Mouse (Mus musculus) Patski (cell line): ENCODE data around the gene Mff. TPM values are rescaled to one million over a fixed set of nuclear protein-coding genes. Genes with fewer than 3 reads are reported as not detected.

ENCODE experiments used
- ATAC-seq: fragments of 100-300 bp; one replicate; pipeline ENCODE4 v1.8.0; 2021
- CTCF ChIA-PET: fragments of 350-600 bp; sonication (Branson Sonifier 250); formaldehyde crosslinking; loops from one replicate; lab custom pipeline; 2022; ENCODE audit warnings: inconsistent platforms; lab: Charles Lee
- POLR2A ChIA-PET: fragments of 350-600 bp; sonication (Branson Sonifier 250); formaldehyde crosslinking; loops from one replicate; lab custom pipeline; 2022; ENCODE audit warnings: antibody characterized with exemption, inconsistent platforms; lab: Charles Lee
- DNase-seq: peaks from one replicate; pipeline ENCODE4 v3.0.0-alpha.2; 2011; ENCODE audit warnings: low read depth, low spot score
- H3K27me3 ChIP-seq: fragments of 371-371 bp; one replicate; pipeline ENCODE4 v1.5.1; 2021
- CTCF ChIP-seq: fragments of 100-300 bp; IDR thresholded peaks from one replicate; pipeline ENCODE4 v1.5.1; 2021
- in situ Hi-C: fragments of 300-500 bp; cut with MboI; formaldehyde crosslinking; loops from 3 replicates; pipeline ENCODE4 v1.11.1; 2018; ENCODE audit warnings: low pct_unique_long_range_greater_than_20kb, mixed read lengths
- polyA plus RNA-seq: library from polyadenylated mRNA; unstranded; gene quantifications from one replicate; pipeline ENCODE4 v1.2.3, GENCODE M21; 2021

Mff gene
- polyA plus RNA-seq, 1 experiment from 2014 or later, result 219 TPM

GRCm38 (mm10) chr1:82738066-82738465, 13.4 kb downstream of the Mff start:
- H3K27me3 ChIP-seq, result no peaks in the 10 kb centered on the region
- in situ Hi-C loops, result no loop called here
- ChIA-PET POLR2A (no interaction called here), CTCF (no interaction called here)
- DNase-seq (no peak), ATAC-seq (no peak)
- TF ChIP-seq CTCF, result no peak

- DNase-seq (no peak), ATAC-seq (no peak)
- no peak for TF ChIP-seq CTCF
- POLR2A ChIA-PET, result no interaction called here
- CTCF ChIA-PET, result no interaction called here
- in situ Hi-C loops, result no loop called here
- H3K27me3 ChIP-seq, result no peaks in the 10 kb centered on the region
Observed at GRCm38 (mm10) chr1:82741539-82741938, 16.8 kb downstream of the Mff start.

GRCm38 (mm10) chr1:82743962-82744361, 19.3 kb downstream of the Mff start:
- no peak for TF ChIP-seq CTCF
- POLR2A ChIA-PET, result no interaction called here
- DNase-seq (no peak), ATAC-seq (no peak)
- in situ Hi-C loops, result no loop called here
- CTCF ChIA-PET, result interaction anchor here (1.0 kb wide), 1 partner anchor 21 kb away, joined by 3 read pairs; no protein-coding TSS in a partner anchor
- H3K27me3 ChIP-seq, result no peaks in the 10 kb centered on the region

GRCm38 (mm10) chr1:82746408-82746807, 21.7 kb downstream of the Mff start:
- no peak for TF ChIP-seq CTCF
- H3K27me3 ChIP-seq, result no peaks in the 10 kb centered on the region
- ATAC-seq, result no peak
- in situ Hi-C loops, result no loop called here
- CTCF ChIA-PET, result no interaction called here
- POLR2A ChIA-PET, result interaction anchor here (0.9 kb wide), 1 partner anchor 10 kb away, joined by 3 read pairs; no protein-coding TSS in a partner anchor
- no peak for DNase-seq

GRCm38 (mm10) chr1:82747714-82748452, 23.2 kb downstream of the Mff start:
- ATAC-seq (no peak), DNase-seq (no peak)
- POLR2A ChIA-PET, result no interaction called here
- in situ Hi-C loops, result no loop called here
- no peak for TF ChIP-seq CTCF
- CTCF ChIA-PET, result interaction anchor here (1.3 kb wide), 1 partner anchor 13 kb away, joined by 3 read pairs; no protein-coding TSS in a partner anchor
- H3K27me3 ChIP-seq, result no peaks in the 10 kb centered on the region

- in situ Hi-C loops, result no loop called here
- CTCF ChIA-PET, result interaction anchor here (1.0 kb wide), 1 partner anchor 28 kb away, joined by 3 read pairs; no protein-coding TSS in a partner anchor
- TF ChIP-seq CTCF, result peak; percentile 64
- ATAC-seq, result no peak
- POLR2A ChIA-PET, result no interaction called here
- H3K27me3 ChIP-seq, result no peaks in the 10 kb centered on the region
- DNase-seq, result no peak
Observed at GRCm38 (mm10) chr1:82759520-82759919, 34.8 kb downstream of the Mff start.

GRCm38 (mm10) chr1:82761454-82762169, 36.9 kb downstream of the Mff start:
- ATAC-seq (no peak), DNase-seq (no peak)
- H3K27me3 ChIP-seq, result no peaks in the 10 kb centered on the region
- no peak for TF ChIP-seq CTCF
- ChIA-PET CTCF (interaction anchor here (1.0 to 1.1 kb wide), 2 partner anchors 13 to 17 kb away, joined by 3 to 4 read pairs; no protein-coding TSS in a partner anchor), POLR2A (interaction anchor here (0.6 kb wide), 1 partner anchor 598 kb away, joined by 3 read pairs; no protein-coding TSS in a partner anchor)
- in situ Hi-C loops, result no loop called here

GRCm38 (mm10) chr1:82762274-82762673, 37.6 kb downstream of the Mff start:
- POLR2A ChIA-PET, result no interaction called here
- CTCF ChIA-PET, result no interaction called here
- in situ Hi-C loops, result no loop called here
- DNase-seq (no peak), ATAC-seq (no peak)
- H3K27me3 ChIP-seq, result no peaks in the 10 kb centered on the region
- peak; percentile 57 for TF ChIP-seq CTCF

- H3K27me3 ChIP-seq, result no peaks in the 10 kb centered on the region
- TF ChIP-seq CTCF, result no peak
- ATAC-seq, result no peak
- no peak for DNase-seq
- in situ Hi-C loops, result no loop called here
- ChIA-PET CTCF (interaction anchor here (0.6 to 0.7 kb wide), 2 partner anchors 49 to 72 kb away, joined by 3 read pairs; no protein-coding TSS in a partner anchor), POLR2A (no interaction called here)
Observed at GRCm38 (mm10) chr1:82766227-82766626, 41.5 kb downstream of the Mff start.

GRCm38 (mm10) chr1:82766641-82767040, 42.0 kb downstream of the Mff start:
- ATAC-seq (no peak), DNase-seq (no peak)

GRCm38 (mm10) chr1:82768269-82768668, 43.6 kb downstream of the Mff start, which contains the start of gene Tm4sf20:
Gene Tm4sf20 (minus strand): TSS chr1:82768461.
- H3K27me3 ChIP-seq, result no peaks in the 10 kb centered on the region
- TF ChIP-seq CTCF, result no peak
- CTCF ChIA-PET, result no interaction called here
- POLR2A ChIA-PET, result no interaction called here
- in situ Hi-C loops, result no loop called here
- no peak for DNase-seq
- ATAC-seq, result no peak

More at GRCm38 (mm10) chr1:82766641-82767040, 42.0 kb downstream of the Mff start:
- no peaks in the 10 kb centered on the region for H3K27me3 ChIP-seq
- in situ Hi-C loops, result no loop called here
- ChIA-PET CTCF (no interaction called here), POLR2A (no interaction called here)
- TF ChIP-seq CTCF, result no peak
